In genomic region chr4:49522576-49522975, GRCm38 (mm10) we compare ENCODE assay signal across 9 mouse cellular contexts. TPM values are rescaled to one million over a fixed set of nuclear protein-coding genes. Genes with fewer than 3 reads are reported as not detected.
A peak's percentile ranks its signal among the peaks of the same experiment; 100 is the strongest.
DNase-seq lines count a peak whose midpoint lies in the region; ATAC-seq and TF ChIP-seq lines count a peak whose summit lies in the region.
"Had no signal": no experiment of that assay in that cellular context is flagged by ENCODE, and none has a peak within 500 bp of the region (broad histone marks: within the 10 kb centered on the region; RNA-seq: fewer than 3 reads in every experiment).

No protein-coding gene starts in this region.

- 0 out of 2 replicates have a peak overlapping the region, but pooled peaks have one; percentile 76 for H3K4me2 ChIP-seq in intestine, embryonic 16.5 days (ENCODE audit: low read depth, low read length)
- no peak overlapping the region; the same call in 1 of the 2 replicates for H3K4me2 ChIP-seq in midbrain, embryonic 11.5 days

- H3K4me3 ChIP-seq in gastrocnemius, adult 2 months: peak overlapping the region; percentile 95; the same call in 1 of the 2 replicates
- H3K4me3 ChIP-seq in intestine, embryonic 16.5 days (ENCODE audit: low read length): no peak overlapping the region
- H3K4me3 ChIP-seq in midbrain, embryonic 11.5 days (ENCODE audit: low read depth, low read length): no peak overlapping the region

- WGBS in intestine, embryonic 16.5 days: 66% methylated on average over 9 of the region's 9 CpGs
- WGBS in midbrain, embryonic 11.5 days: 89% methylated on average over 9 of the region's 9 CpGs

- DNase-seq in gastrocnemius, adult 2 months: peak; percentile 21
- DNase-seq in gastrocnemius, adult 18-20 months (ENCODE audit: low spot score): no peak
- DNase-seq in brain, adult 2 months (ENCODE audit: low read depth, low spot score): peak; percentile 92
- peak; percentile 82 to 92 for DNase-seq in frontal cortex, adult 2 months (ENCODE audit: extremely low spot score in 1 of 2, low spot score in 1 of 2)
- DNase-seq in midbrain, embryonic 11.5 days (ENCODE audit: low spot score, missing footprints): peak; percentile 72
- DNase-seq in Muller cell, postnatal 12 days (ENCODE audit: inconsistent ontology term): no peak
- no peak for DNase-seq in embryo, embryonic 11 days

- no peak for TF ChIP-seq CTCF in gastrocnemius, adult 2 months (IDR thresholded peaks at IDR 0.05)

- H3K36me3 ChIP-seq in intestine, embryonic 16.5 days (ENCODE audit: control insufficient read depth, insufficient read depth, low read length): no peaks in the 10 kb centered on the region; the same call in 1 of the 2 replicates
- 0 out of 2 replicates have a peak, but pooled peaks cover 3% of the 10 kb centered on the region for H3K36me3 ChIP-seq in midbrain, embryonic 11.5 days (ENCODE audit: control insufficient read depth, insufficient read depth, low read length)

- H3K27me3 ChIP-seq in intestine, embryonic 16.5 days (replicated peaks; ENCODE audit: control insufficient read depth, insufficient read depth, low read length): no peaks in the 10 kb centered on the region
- H3K27me3 ChIP-seq in midbrain, embryonic 11.5 days (ENCODE audit: control insufficient read depth, insufficient read depth, low read length): no peaks in the 10 kb centered on the region

- H3K27ac ChIP-seq in gastrocnemius, adult 2 months: no peak overlapping the region
- H3K27ac ChIP-seq in intestine, embryonic 16.5 days (ENCODE audit: low read length): no peak overlapping the region
- no peak overlapping the region for H3K27ac ChIP-seq in midbrain, embryonic 11.5 days (ENCODE audit: low read depth, low read length)

- peaks cover 10% of the 10 kb centered on the region for H3K4me1 ChIP-seq in intestine, embryonic 16.5 days (ENCODE audit: control insufficient read depth, insufficient read depth, low read length)
- peaks cover 10% of the 10 kb centered on the region for H3K4me1 ChIP-seq in midbrain, embryonic 11.5 days (ENCODE audit: control insufficient read depth, insufficient read depth, low read length)

- no peak for ATAC-seq in intestine, embryonic 16.5 days
- ATAC-seq in midbrain, embryonic 11.5 days (ENCODE audit: low FRiP score): no peak

- intact Hi-C loops in gastrocnemius, adult 2 months (cut with DNase I): no loop called here

- no peaks in the 10 kb centered on the region for H3K9me3 ChIP-seq in intestine, embryonic 16.5 days (ENCODE audit: control insufficient read depth, low read length)
- H3K9me3 ChIP-seq in midbrain, embryonic 11.5 days (ENCODE audit: control insufficient read depth, low read length): no peaks in the 10 kb centered on the region

- no peak overlapping the region for H3K9ac ChIP-seq in intestine, embryonic 16.5 days (ENCODE audit: low read depth, low read length)
- no peak overlapping the region for H3K9ac ChIP-seq in midbrain, embryonic 11.5 days (ENCODE audit: low read length)

RNA-seq across cellular contexts. Expression of gene Zfp189, which starts 1.6 kb away (rescaled TPM):
- total RNA-seq in gastrocnemius, adult 2 months (2021): 1 to 10 TPM; 4.2 to 4.4 TPM
- total RNA-seq in gastrocnemius, adult 18-20 months (2021): 1 to 10 TPM; 3.0 to 4.6 TPM
- 3.3 and 3.6 TPM in 2 replicates for polyA plus RNA-seq in frontal cortex, adult 2 months (2012; rRNA removed)
- 4.4 and 4.8 TPM in 2 replicates for polyA plus RNA-seq in intestine, embryonic 16.5 days (2015; fragmentation: Nextera tagmentation; extraction: Ambion mirVana)
- 14.3 and 16.0 TPM in 2 replicates for polyA plus RNA-seq in midbrain, embryonic 11.5 days (2014; fragmentation: Nextera tagmentation; extraction: Ambion mirVana)

RNA-seq across cellular contexts. Expression of gene Mrpl50, which starts 1.7 kb away (rescaled TPM):
- 10 to 100 TPM; 33.0 to 36.6 TPM for total RNA-seq in gastrocnemius, adult 2 months (2021)
- total RNA-seq in gastrocnemius, adult 18-20 months (2021): 10 to 100 TPM; 29.8 to 31.2 TPM
- 19.6 and 20.7 TPM in 2 replicates for polyA plus RNA-seq in frontal cortex, adult 2 months (2012; rRNA removed)
- polyA plus RNA-seq in intestine, embryonic 16.5 days (2015; fragmentation: Nextera tagmentation; extraction: Ambion mirVana): 90.7 and 98.9 TPM in 2 replicates
- polyA plus RNA-seq in midbrain, embryonic 11.5 days (2014; fragmentation: Nextera tagmentation; extraction: Ambion mirVana): 97.8 and 108 TPM in 2 replicates

RNA-seq across cellular contexts. Expression of gene Baat, which starts 16.2 kb away (rescaled TPM):
- total RNA-seq in gastrocnemius, adult 2 months (2021): under 1 TPM in 1 of 2 experiments, not detected in 1; 0.39 TPM
- total RNA-seq in gastrocnemius, adult 18-20 months (2021): under 1 TPM; 0.11 to 0.21 TPM
- 0.08 and 0.14 TPM in 2 replicates for polyA plus RNA-seq in frontal cortex, adult 2 months (2012; rRNA removed)
- 0.20 and 0.53 TPM in 2 replicates for polyA plus RNA-seq in intestine, embryonic 16.5 days (2015; fragmentation: Nextera tagmentation; extraction: Ambion mirVana)
- 0.08 and 0.42 TPM in 2 replicates for polyA plus RNA-seq in midbrain, embryonic 11.5 days (2014; fragmentation: Nextera tagmentation; extraction: Ambion mirVana)
- total RNA-seq: common myeloid progenitor, adult 5-6 weeks had no signal

RNA-seq across cellular contexts. Expression of gene Aldob, which starts 26.8 kb away (rescaled TPM):
- not detected for total RNA-seq in gastrocnemius, adult 2 months (2021)
- total RNA-seq in gastrocnemius, adult 18-20 months (2021): 1 to 10 TPM in 1 of 2 experiments, under 1 TPM in 1; 0.62 to 1.4 TPM
- polyA plus RNA-seq in frontal cortex, adult 2 months (2012; rRNA removed): 3.3 and 3.7 TPM in 2 replicates
- polyA plus RNA-seq in intestine, embryonic 16.5 days (2015; fragmentation: Nextera tagmentation; extraction: Ambion mirVana): 572 and 696 TPM in 2 replicates
- not detected in 2 replicates for polyA plus RNA-seq in midbrain, embryonic 11.5 days (2014; fragmentation: Nextera tagmentation; extraction: Ambion mirVana)
- total RNA-seq: common myeloid progenitor, adult 5-6 weeks had no signal

RNA-seq across cellular contexts. Expression of gene Acnat1, which starts 48.9 kb away (rescaled TPM):
- not detected for total RNA-seq in gastrocnemius, adult 2 months (2021)
- total RNA-seq in gastrocnemius, adult 18-20 months (2021): not detected
- polyA plus RNA-seq in frontal cortex, adult 2 months (2012; rRNA removed): not detected in 2 replicates
- polyA plus RNA-seq in intestine, embryonic 16.5 days (2015; fragmentation: Nextera tagmentation; extraction: Ambion mirVana): 5.7 and 6.8 TPM in 2 replicates
- polyA plus RNA-seq in midbrain, embryonic 11.5 days (2014; fragmentation: Nextera tagmentation; extraction: Ambion mirVana): not detected in 2 replicates

Comparison
In these comparisons a context has a peak if more than half of its experiments do, and no peak if none do; other contexts are left out.
1. DNase-seq: peak in gastrocnemius, adult 2 months (single experiment), brain, adult 2 months (single experiment), frontal cortex, adult 2 months (2 of 2) and midbrain, embryonic 11.5 days (single experiment); none in gastrocnemius, adult 18-20 months (single experiment), Muller cell, postnatal 12 days (single experiment) and embryo, embryonic 11 days (single experiment).